Mouse (Mus musculus): ENCODE measurements around the gene Edf1. TPM values are rescaled to one million over a fixed set of nuclear protein-coding genes. Genes with fewer than 3 reads are reported as not detected.

Edf1 gene
- 314 and 359 TPM in 2 replicates for polyA plus RNA-seq (2015; fragmentation: Nextera tagmentation; extraction: Ambion mirVana)

DNA sequence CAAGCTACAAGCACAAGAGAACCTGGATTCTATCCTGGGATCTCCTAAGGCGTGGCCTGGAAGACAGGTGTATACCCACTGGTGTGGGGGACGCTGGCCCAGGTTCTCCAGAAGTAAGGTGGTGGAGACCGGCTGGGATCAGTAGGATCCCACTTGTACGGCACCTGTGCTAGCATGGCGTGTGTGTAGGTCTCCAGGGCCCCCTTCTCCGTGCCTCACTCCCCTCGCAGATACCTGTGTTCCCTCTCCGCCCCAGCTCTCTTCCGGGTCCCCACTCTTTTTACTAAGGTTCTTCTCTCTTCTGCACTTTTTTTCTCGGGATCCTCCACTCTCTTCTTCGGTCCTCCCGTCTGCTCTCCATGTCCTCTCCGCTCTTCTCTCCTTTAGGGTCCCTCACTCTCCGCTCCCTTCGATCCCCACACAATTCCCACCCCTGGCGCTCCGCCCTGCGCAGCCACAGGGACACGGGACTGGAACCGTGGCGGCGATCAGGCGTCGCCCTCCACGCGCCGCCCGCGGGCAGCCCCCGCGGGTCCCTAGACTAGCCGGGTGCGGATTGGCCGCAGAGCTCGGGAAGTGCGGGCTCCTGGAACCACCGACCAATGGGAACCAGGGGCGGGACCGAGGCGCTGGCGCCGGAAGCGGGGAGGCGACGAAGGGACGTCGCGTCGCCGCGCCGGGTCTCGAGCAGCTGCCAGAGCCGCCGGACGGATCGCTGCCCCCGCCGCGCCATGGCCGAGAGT lies at the start of gene Edf1:
Edf1 (plus strand) TSS at position 627 of the 743 bp plus-strand sequence.

GRCm38 (mm10) chr2:25546811-25547491 lies 10.7 kb upstream of the Edf1 start, which contains the start of gene Traf2:
Gene Traf2 (minus strand): TSS chr2:25546940.

DNA sequence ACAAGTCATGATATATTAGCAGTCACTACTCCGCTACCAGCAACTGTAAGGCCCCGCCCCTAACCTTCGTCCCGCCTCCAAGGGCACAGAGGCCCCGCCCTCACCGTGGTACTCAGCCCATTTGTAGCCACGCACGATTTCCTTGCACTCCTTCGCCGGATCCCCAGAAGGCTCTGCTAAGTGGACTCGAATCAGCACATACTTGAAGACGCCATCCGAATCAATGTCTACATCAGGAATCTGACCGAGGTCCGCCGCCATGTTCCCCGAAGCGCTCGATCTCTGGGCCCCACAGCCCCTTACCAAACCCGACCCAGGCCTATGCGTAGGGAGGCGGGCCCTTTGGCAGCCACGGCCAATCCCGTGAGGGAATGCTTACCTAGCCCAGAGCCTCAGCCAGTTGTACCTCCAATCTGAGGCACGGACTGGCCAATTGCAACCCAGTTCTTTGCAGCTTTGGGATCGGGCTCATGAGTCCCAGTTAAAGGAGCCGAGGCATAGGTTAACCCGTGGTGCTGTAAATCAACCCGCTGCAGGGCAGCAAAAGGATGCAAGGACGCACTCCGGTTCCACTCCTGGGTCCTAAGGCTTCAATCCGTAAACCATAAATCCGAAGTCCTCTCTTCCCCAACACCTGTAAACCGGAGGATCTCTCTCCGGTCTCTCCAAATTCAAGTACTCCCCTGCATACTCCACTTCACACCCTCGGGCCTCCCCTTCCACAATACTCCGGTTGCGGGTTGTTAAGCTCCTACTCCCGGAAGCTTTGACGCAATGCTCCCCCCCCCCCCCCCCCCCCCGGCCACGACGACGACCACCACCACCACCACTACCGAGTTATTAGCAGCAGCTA lies 17.2 kb downstream of the Edf1 start, which contains the start of the genes Mamdc4 and Phpt1:
Mamdc4 (minus strand) TSS at position 267 of the 853 bp plus-strand sequence.
Phpt1 (minus strand) TSS at position 646 of the 853 bp plus-strand sequence.

GRCm38 (mm10) chr2:25581294-25581864 lies 23.7 kb downstream of the Edf1 start, which contains the start of gene Ajm1:
Gene Ajm1 (minus strand): TSS chr2:25581757.

DNA sequence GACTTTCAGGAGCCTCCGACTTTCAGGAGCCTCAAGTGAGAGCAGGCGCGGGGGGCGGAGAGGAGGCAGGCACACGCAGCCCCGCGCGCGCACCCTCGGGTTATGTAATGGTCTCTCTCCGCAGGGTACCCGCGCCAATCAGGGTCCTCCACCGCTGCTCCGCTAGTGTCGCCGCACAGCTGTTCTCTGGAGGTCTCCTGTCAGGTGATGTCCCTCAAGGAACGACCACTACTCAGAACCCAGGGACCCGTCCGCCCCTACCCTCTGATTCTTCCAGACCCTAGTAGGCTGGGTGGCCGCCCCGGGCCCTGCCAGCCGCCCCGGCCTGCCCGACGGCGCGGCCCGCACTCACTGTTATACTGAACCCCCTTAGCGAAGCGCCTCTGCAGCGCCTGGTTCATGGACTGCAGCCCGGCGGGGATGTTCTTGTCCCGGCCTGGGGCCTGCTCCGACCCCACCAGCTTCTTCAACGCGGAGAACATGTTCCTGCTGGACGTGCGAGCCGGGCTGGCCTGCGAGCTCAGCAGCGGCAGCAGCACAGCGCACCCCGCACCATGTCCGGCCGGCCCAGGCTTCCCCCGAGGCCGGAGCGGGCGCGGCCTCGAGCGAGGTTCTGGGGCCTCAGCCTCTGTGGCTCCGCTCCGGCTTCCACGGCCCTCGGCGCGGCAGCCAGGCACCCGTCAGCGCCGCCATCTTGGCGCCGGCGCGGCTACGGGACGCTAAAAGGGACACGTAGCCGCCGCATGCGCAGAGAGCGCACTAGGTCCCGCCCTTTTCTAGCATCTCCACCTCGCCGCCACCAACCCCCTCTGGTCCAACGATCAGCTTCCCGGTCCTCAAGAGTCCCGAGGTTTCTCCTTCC lies 50.3 kb downstream of the Edf1 start, which contains the start of gene Rabl6:
Rabl6 (minus strand) TSS at position 761 of the 862 bp plus-strand sequence.

Other genes starting within 250 kb of the Edf1 start
- gene Grin1, start 238.7 kb upstream of the Edf1 start, polyA plus RNA-seq (2015; fragmentation: Nextera tagmentation; extraction: Ambion mirVana): not detected in 2 replicates
- gene Man1b1, start 225.5 kb upstream of the Edf1 start, polyA plus RNA-seq (2015; fragmentation: Nextera tagmentation; extraction: Ambion mirVana): 29.6 and 33.0 TPM in 2 replicates
- gene Dpp7, start 201.5 kb upstream of the Edf1 start, polyA plus RNA-seq (2015; fragmentation: Nextera tagmentation; extraction: Ambion mirVana): 8.7 and 10.9 TPM in 2 replicates
- 12.4 and 16.8 TPM in 2 replicates for gene Uap1l1, start 192.2 kb upstream of the Edf1 start, polyA plus RNA-seq (2015; fragmentation: Nextera tagmentation; extraction: Ambion mirVana)
- 5.8 and 6.4 TPM in 2 replicates for gene Sapcd2, start 185.5 kb upstream of the Edf1 start, polyA plus RNA-seq (2015; fragmentation: Nextera tagmentation; extraction: Ambion mirVana)
- 30.8 and 32.7 TPM in 2 replicates for gene Entpd2, start 162.0 kb upstream of the Edf1 start, polyA plus RNA-seq (2015; fragmentation: Nextera tagmentation; extraction: Ambion mirVana)
- gene Npdc1, start 158.5 kb upstream of the Edf1 start, polyA plus RNA-seq (2015; fragmentation: Nextera tagmentation; extraction: Ambion mirVana): 19.3 and 28.5 TPM in 2 replicates
- 0.06 TPM in 1 of 2 replicates, not detected in the other for gene Fut7, start 134.6 kb upstream of the Edf1 start, polyA plus RNA-seq (2015; fragmentation: Nextera tagmentation; extraction: Ambion mirVana)
- 1.2 and 1.6 TPM in 2 replicates for gene Abca2, start 129.1 kb upstream of the Edf1 start, polyA plus RNA-seq (2015; fragmentation: Nextera tagmentation; extraction: Ambion mirVana)
- gene Clic3, start 101.0 kb upstream of the Edf1 start, polyA plus RNA-seq (2015; fragmentation: Nextera tagmentation; extraction: Ambion mirVana): 1.0 and 6.2 TPM in 2 replicates
- gene Paxx, start 96.8 kb upstream of the Edf1 start, polyA plus RNA-seq (2015; fragmentation: Nextera tagmentation; extraction: Ambion mirVana): 56.6 and 62.1 TPM in 2 replicates
- gene Ptgds, start 87.8 kb upstream of the Edf1 start, polyA plus RNA-seq (2015; fragmentation: Nextera tagmentation; extraction: Ambion mirVana): 11.8 and 13.3 TPM in 2 replicates
- not detected in 2 replicates for gene Lcn12, start 63.9 kb upstream of the Edf1 start, polyA plus RNA-seq (2015; fragmentation: Nextera tagmentation; extraction: Ambion mirVana)
- gene Fbxw5, start 57.1 kb upstream of the Edf1 start, polyA plus RNA-seq (2015; fragmentation: Nextera tagmentation; extraction: Ambion mirVana): 56.1 and 56.8 TPM in 2 replicates
- 2.9 and 4.1 TPM in 2 replicates for gene C8g, start 56.1 kb upstream of the Edf1 start, polyA plus RNA-seq (2015; fragmentation: Nextera tagmentation; extraction: Ambion mirVana)
- gene Traf2, start 10.9 kb upstream of the Edf1 start, polyA plus RNA-seq (2015; fragmentation: Nextera tagmentation; extraction: Ambion mirVana): 13.9 and 15.5 TPM in 2 replicates
- gene Mamdc4, start 17.0 kb downstream of the Edf1 start, polyA plus RNA-seq (2015; fragmentation: Nextera tagmentation; extraction: Ambion mirVana): 0.45 and 0.50 TPM in 2 replicates
- gene Phpt1, start 17.4 kb downstream of the Edf1 start, polyA plus RNA-seq (2015; fragmentation: Nextera tagmentation; extraction: Ambion mirVana): 93.0 and 102 TPM in 2 replicates
- gene Ajm1, start 23.9 kb downstream of the Edf1 start, polyA plus RNA-seq (2015; fragmentation: Nextera tagmentation; extraction: Ambion mirVana): 0.18 TPM in 1 of 2 replicates, not detected in the other
- 37.7 TPM in 2 replicates for gene Rabl6, start 50.7 kb downstream of the Edf1 start, polyA plus RNA-seq (2015; fragmentation: Nextera tagmentation; extraction: Ambion mirVana)
- gene Ccdc183, start 59.8 kb downstream of the Edf1 start, polyA plus RNA-seq (2015; fragmentation: Nextera tagmentation; extraction: Ambion mirVana): 0.35 and 0.42 TPM in 2 replicates
- 22.0 and 25.0 TPM in 2 replicates for gene Tmem141, start 64.2 kb downstream of the Edf1 start, polyA plus RNA-seq (2015; fragmentation: Nextera tagmentation; extraction: Ambion mirVana)
- gene Fcna, start 70.2 kb downstream of the Edf1 start, polyA plus RNA-seq (2015; fragmentation: Nextera tagmentation; extraction: Ambion mirVana): 12.6 and 21.8 TPM in 2 replicates
- gene Lcn8, start 95.3 kb downstream of the Edf1 start, polyA plus RNA-seq (2015; fragmentation: Nextera tagmentation; extraction: Ambion mirVana): not detected in 2 replicates
- not detected in 2 replicates for gene Lcn5, start 100.1 kb downstream of the Edf1 start, polyA plus RNA-seq (2015; fragmentation: Nextera tagmentation; extraction: Ambion mirVana)
- not detected in 2 replicates for gene Lcn6, start 118.9 kb downstream of the Edf1 start, polyA plus RNA-seq (2015; fragmentation: Nextera tagmentation; extraction: Ambion mirVana)
- gene Lcn10, start 124.9 kb downstream of the Edf1 start, polyA plus RNA-seq (2015; fragmentation: Nextera tagmentation; extraction: Ambion mirVana): not detected in 2 replicates
- not detected in 2 replicates for gene Obp2a, start 142.2 kb downstream of the Edf1 start, polyA plus RNA-seq (2015; fragmentation: Nextera tagmentation; extraction: Ambion mirVana)
- 41.4 and 46.9 TPM in 2 replicates for gene Bmyc, start 148.9 kb downstream of the Edf1 start, polyA plus RNA-seq (2015; fragmentation: Nextera tagmentation; extraction: Ambion mirVana)
- not detected in 2 replicates for gene Obp2b, start 179.2 kb downstream of the Edf1 start, polyA plus RNA-seq (2015; fragmentation: Nextera tagmentation; extraction: Ambion mirVana)
- gene Lcn3, start 207.7 kb downstream of the Edf1 start, polyA plus RNA-seq (2015; fragmentation: Nextera tagmentation; extraction: Ambion mirVana): not detected in 2 replicates
- gene Lcn11, start 219.2 kb downstream of the Edf1 start, polyA plus RNA-seq (2015; fragmentation: Nextera tagmentation; extraction: Ambion mirVana): not detected in 2 replicates
- not detected in 2 replicates for gene Gm13539, start 224.4 kb downstream of the Edf1 start, polyA plus RNA-seq (2015; fragmentation: Nextera tagmentation; extraction: Ambion mirVana)

Data from skeletal muscle tissue, postnatal 0 days (tissue).